Mouse (Mus musculus) small intestine, adult 2 months (tissue): ENCODE measurements around the gene Trak1. TPM values are rescaled to one million over a fixed set of nuclear protein-coding genes. Genes with fewer than 3 reads are reported as not detected.

Experiments
- H3K27ac ChIP-seq: fragments of 200-500 bp; 2 replicates; pipeline ENCODE4 v1.5.1; 2012; ENCODE audit warnings: low read depth, low read length, control low read depth, inconsistent platforms; ENCODE audit not compliant: insufficient read depth
- H3K27me3 ChIP-seq: fragments of 200-500 bp; 2 replicates; pipeline ENCODE4 v1.6.1; 2012; ENCODE audit warnings: mild to moderate bottlenecking, moderate library complexity, low read length, inconsistent platforms; ENCODE audit not compliant: control insufficient read depth, insufficient read depth
- H3K36me3 ChIP-seq: fragments of 200-500 bp; 2 replicates; pipeline ENCODE4 v1.6.1; 2012; ENCODE audit warnings: mild to moderate bottlenecking, low read length, control low read depth, inconsistent platforms; ENCODE audit not compliant: control insufficient read depth, insufficient read depth
- H3K4me1 ChIP-seq: fragments of 200-500 bp; 2 replicates; pipeline ENCODE4 v1.6.1; 2012; ENCODE audit warnings: low read length, inconsistent platforms, mixed read lengths; ENCODE audit not compliant: control insufficient read depth, insufficient read depth, insufficient read length
- H3K4me3 ChIP-seq: fragments of 200-500 bp; 2 replicates; pipeline ENCODE4 v1.5.1; 2012; ENCODE audit warnings: low read depth, mild to moderate bottlenecking, control low read depth, inconsistent platforms, low read length, moderate library complexity
- CTCF ChIP-seq: fragments of 200-500 bp; IDR thresholded peaks from 2 replicates; pipeline ENCODE4 v1.5.1; 2012; ENCODE audit warnings: low read depth, mild to moderate bottlenecking, control low read depth, inconsistent platforms, low read length, moderate library complexity, mixed read lengths; ENCODE audit not compliant: insufficient replicate concordance, insufficient read length; ENCODE audit errors: extremely low read depth
- POLR2A ChIP-seq: fragments of 200-500 bp; IDR thresholded peaks from 2 replicates; pipeline ENCODE4 v1.6.1; 2012; ENCODE audit warnings: low read depth, mild to moderate bottlenecking, control low read depth, inconsistent platforms, low read length, moderate library complexity
- WGBS: fragments of 180-500 bp; shearing (Covaris S2); methylation state at CpG from one replicate; pipeline ENCODE4 v1.1.7; 2018; 5-methylcytosine and 5-hydroxymethylcytosine counted together
- polyA plus RNA-seq: library from polyadenylated mRNA; depleted of rRNA; stranded (reverse); fragments of >200 nt; gene quantifications from 2 replicates; pipeline ENCODE4 v1.2.3, GENCODE M21; 2012

Gene Trak1
- polyA plus RNA-seq, 1 experiment: 99.8 TPM

DNA sequence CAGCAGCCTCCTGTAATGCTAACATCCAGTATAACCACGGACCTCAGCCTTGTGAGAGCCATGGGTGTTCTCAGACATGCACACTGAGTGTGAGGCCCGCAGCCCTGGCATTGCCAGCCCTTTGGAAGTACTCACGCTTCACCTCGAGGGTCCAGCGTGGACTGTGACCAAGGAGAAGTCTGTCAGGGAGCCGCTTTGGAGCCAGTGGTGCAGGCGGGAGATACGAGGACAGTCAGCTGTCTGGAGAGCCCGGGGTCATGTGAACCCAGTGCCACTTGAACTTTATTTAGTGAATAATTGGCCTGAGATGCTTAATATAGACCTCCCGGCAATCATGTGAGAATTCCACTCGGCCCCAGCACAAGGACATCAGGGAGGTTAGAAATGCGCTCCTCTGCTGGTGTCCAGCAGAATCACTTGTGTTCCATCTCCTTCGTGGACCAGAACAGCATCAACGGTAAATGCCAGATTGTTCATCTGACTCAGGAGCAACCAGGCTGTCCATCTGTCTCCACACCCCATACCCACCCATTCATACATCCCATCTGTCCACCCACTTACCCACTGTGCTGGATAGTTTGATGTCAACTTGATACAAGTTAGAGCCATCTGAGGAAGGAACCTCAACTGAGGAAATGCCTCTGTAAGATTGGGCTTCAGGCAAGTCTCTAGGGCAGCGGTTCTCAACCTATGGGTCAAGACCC is 48.3 kb downstream of the Trak1 start:
- WGBS: 85% methylated on average over 15 of the region's 15 CpGs
- TF ChIP-seq POLR2A: no peak
- TF ChIP-seq CTCF: no peak
- H3K36me3 ChIP-seq: peaks cover under 1% of the 10 kb centered on the region; the same call in 1 of the 2 replicates
- H3K4me1 ChIP-seq: peaks cover 52% of the 10 kb centered on the region
- no peaks in the 10 kb centered on the region for H3K27me3 ChIP-seq
- no peak overlapping the region for H3K27ac ChIP-seq
- no peak overlapping the region for H3K4me3 ChIP-seq

DNA sequence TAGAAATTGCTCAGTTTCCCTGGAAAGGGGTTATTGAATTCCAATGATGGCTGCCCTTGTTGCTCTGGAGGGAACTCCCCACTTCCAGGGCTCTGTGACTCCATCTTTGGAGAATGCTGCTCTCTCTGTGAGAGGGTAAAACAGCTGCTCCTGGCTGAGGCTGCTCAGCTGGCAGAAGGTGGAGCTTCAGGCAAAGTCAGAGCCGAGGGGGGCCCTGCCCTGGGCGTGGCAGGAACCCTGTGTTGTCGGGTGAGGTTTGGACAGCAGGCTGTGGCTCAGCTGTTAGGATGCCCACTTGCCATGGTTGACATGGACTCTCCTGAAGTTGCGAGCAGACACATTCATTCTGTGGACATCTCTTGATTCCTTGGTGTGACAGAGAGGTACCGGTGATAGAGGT is 49.3 kb downstream of the Trak1 start:
- WGBS: 45% methylated on average over 5 of the region's 5 CpGs
- Histone ChIP-seq H3K4me3 (no peak overlapping the region), H3K36me3 (no peaks in the 10 kb centered on the region), H3K4me1 (peaks cover 59% of the 10 kb centered on the region), H3K27ac (peak overlapping the region; percentile 95), H3K27me3 (no peaks in the 10 kb centered on the region)
- TF ChIP-seq POLR2A (no peak), CTCF (no peak)

DNA sequence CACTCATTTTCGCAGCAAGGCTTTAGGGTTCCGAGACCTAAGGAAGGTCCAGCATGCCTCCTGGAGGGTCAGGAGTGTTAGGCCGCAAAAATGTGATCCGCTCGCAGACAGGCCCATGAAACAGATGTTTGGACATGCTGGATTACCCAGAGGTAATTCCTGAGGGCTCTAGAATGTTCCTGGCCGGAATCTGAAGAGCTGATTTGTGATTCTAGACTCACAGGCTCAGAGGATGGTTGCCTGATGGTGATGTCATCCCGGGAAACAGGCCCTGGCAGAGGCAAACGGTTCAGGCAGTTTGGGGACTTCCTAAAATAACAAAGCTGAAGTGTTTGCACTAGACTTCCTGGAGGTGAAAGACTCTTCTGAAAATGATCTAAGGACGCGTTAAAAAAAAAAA is 50.7 kb downstream of the Trak1 start:
- Histone ChIP-seq H3K27ac (peak overlapping the region; percentile 95), H3K4me3 (no peak overlapping the region), H3K4me1 (peaks cover 61% of the 10 kb centered on the region), H3K36me3 (no peaks in the 10 kb centered on the region), H3K27me3 (no peaks in the 10 kb centered on the region)
- 36% methylated on average over 10 of the region's 10 CpGs for WGBS
- no peak for TF ChIP-seq POLR2A
- TF ChIP-seq CTCF: no peak

DNA sequence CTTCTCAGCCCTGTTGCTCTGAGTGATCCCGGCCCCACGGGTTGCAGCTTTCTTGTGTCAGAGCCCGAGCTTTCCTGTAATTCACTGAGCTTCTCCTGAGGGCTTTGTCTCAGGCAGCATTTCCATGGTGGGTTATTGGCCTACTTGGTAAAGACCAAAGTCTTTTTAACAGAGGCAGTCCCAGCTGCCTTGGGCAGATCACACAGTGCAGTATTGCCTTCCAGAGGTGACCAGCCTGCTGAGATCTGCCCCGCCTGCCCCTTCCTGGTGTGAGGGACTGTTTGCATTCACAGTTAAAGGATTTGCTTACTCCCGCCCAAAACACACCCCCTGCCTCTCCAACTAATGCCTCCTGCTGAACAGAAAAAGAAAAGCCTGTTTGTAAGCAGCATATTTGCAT is 51.2 kb downstream of the Trak1 start:
- peak overlapping the region; percentile 95 for H3K27ac ChIP-seq
- H3K4me3 ChIP-seq: no peak overlapping the region
- H3K27me3 ChIP-seq: no peaks in the 10 kb centered on the region
- peaks cover 61% of the 10 kb centered on the region for H3K4me1 ChIP-seq
- H3K36me3 ChIP-seq: no peaks in the 10 kb centered on the region
- TF ChIP-seq CTCF: no peak
- no peak for TF ChIP-seq POLR2A
- 6% methylated on average over 5 of the region's 5 CpGs for WGBS

DNA sequence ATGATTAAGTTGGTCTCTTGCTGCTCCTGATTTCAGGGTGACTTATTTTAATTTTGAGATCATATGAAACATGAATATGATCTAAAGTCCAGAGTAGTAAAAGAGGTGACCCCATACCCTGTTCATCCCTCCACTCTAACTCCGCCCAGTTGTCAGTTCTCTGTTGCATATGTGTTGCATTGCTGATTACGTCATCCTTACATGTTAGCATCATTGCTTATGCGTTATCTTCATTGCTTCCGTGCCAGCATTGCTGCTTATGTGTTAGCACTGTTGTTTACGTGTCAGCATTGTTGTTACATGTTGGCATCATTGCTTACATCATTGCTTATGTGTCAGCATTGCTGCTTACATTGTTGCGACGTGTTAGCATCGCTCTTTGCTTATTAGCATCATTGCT is 51.8 kb downstream of the Trak1 start:
- TF ChIP-seq POLR2A (no peak), CTCF (no peak)
- 87% methylated on average over 8 of the region's 8 CpGs for WGBS

DNA sequence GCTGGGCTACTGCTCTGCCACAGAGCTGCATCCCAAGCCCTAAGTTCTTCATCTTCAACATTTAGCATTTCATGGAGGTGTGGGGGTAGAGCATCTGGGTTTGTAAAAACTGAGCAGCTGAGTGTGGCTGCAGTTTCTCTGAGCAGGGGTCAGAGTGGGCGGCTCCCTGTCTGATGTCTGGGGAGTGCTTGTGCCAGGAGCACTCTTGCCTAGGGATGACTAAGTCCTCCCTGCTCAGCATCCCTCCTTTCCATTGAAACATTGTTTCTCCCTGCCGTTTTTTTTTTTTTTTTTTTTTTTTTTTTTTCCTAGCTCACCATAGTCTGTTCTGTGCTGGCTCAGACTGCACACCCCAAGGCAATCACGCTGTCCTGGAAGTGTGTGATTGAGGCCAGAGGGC is 53.3 kb downstream of the Trak1 start:
- peak overlapping the region; percentile 75 for H3K27ac ChIP-seq
- TF ChIP-seq POLR2A: no peak
- TF ChIP-seq CTCF: no peak
- H3K4me1 ChIP-seq: peaks cover 64% of the 10 kb centered on the region
- H3K27me3 ChIP-seq: no peaks in the 10 kb centered on the region
- H3K4me3 ChIP-seq: no peak overlapping the region
- 43% methylated on average over 3 of the region's 3 CpGs for WGBS
- H3K36me3 ChIP-seq: no peaks in the 10 kb centered on the region

More for the DNA sequence above, 51.8 kb downstream of the Trak1 start:
- Histone ChIP-seq H3K4me1 (peaks cover 60% of the 10 kb centered on the region), H3K4me3 (no peak overlapping the region), H3K36me3 (no peaks in the 10 kb centered on the region), H3K27me3 (no peaks in the 10 kb centered on the region), H3K27ac (no peak overlapping the region)

DNA sequence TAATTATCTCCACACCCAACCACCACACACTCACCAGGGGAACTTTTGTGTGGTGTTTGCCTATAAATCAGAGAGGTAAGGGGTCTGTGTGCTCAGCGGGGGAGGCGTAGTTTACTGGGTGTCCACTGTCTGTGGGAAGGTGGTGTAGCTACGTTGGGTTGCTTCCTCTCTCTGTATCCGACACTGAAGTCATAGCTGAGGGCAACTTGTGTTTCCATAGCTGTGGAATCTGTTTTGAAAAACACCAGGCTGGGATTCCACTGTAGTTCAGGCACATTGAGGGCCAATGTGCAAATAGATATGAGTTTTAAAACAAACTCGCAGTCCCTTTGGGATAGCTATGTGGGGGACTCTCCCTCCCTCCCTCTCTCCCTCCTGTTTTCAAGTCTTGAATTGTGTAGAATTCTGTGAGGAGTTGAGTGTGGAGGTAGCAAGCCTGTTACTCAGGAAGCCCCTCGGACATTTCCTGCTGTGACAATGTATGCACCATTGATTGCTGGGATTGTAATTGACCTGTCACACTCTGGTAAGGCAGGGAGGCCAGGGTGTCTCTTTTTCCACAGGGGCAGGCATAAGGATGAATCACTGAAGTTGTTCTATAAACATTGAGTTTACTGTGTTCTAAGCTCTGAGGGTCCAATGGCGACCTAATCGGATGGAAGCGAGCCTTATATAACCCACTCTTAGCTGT is 54.2 kb downstream of the Trak1 start:
- WGBS: 63% methylated on average over 9 of the region's 9 CpGs
- Histone ChIP-seq H3K4me1 (peaks cover 56% of the 10 kb centered on the region), H3K27ac (peak overlapping the region; percentile 32)

More for the DNA sequence above, 54.2 kb downstream of the Trak1 start:
- Histone ChIP-seq H3K4me3 (no peak overlapping the region), H3K27me3 (no peaks in the 10 kb centered on the region), H3K36me3 (no peaks in the 10 kb centered on the region)
- TF ChIP-seq POLR2A: no peak
- no peak for TF ChIP-seq CTCF
